Mouse (Mus musculus) limb, embryonic 14.5 days (tissue): ENCODE data around the gene Gm10638. TPM values are rescaled to one million over a fixed set of nuclear protein-coding genes. Genes with fewer than 3 reads are reported as not detected.

Source experiments
- ATAC-seq: fragments of 200-750 bp; cut with Nextera tagmentation; 2 replicates; pipeline ENCODE4 v1.8.0; 2017; ENCODE audit warnings: low read depth, moderate number of reproducible peaks, moderate TSS enrichment; ENCODE audit not compliant: low FRiP score
- DNase-seq: peaks from one replicate; pipeline ENCODE4 v3.0.0-alpha.2; 2015; ENCODE audit warnings: low spot score
- H3K27ac ChIP-seq: fragments of 300-500 bp; sonication (generic); replicated peaks from 2 replicates; pipeline ENCODE4 v1.5.1; 2014; ENCODE audit warnings: low read depth, mild to moderate bottlenecking, low read length, moderate library complexity, mixed read lengths
- H3K27me3 ChIP-seq: fragments of 300-500 bp; sonication (generic); 2 replicates; pipeline ENCODE4 v1.6.1; 2014; ENCODE audit warnings: low read length, mixed read lengths; ENCODE audit not compliant: control insufficient read depth, insufficient read depth
- H3K36me3 ChIP-seq: fragments of 300-500 bp; sonication (generic); 2 replicates; pipeline ENCODE4 v1.6.1; 2014; ENCODE audit warnings: mild to moderate bottlenecking, low read length, moderate library complexity, mixed read lengths; ENCODE audit not compliant: control insufficient read depth, insufficient read depth
- H3K4me1 ChIP-seq: fragments of 300-500 bp; sonication (generic); 2 replicates; pipeline ENCODE4 v1.6.1; 2014; ENCODE audit warnings: antibody characterized with exemption, low read length, mixed read lengths; ENCODE audit not compliant: control insufficient read depth, insufficient read depth
- H3K4me2 ChIP-seq: fragments of 300-500 bp; sonication (generic); replicated peaks from 2 replicates; pipeline ENCODE4 v1.6.1; 2014; ENCODE audit warnings: low read depth, mild to moderate bottlenecking, low read length, moderate library complexity; ENCODE audit not compliant: severe bottlenecking
- H3K4me3 ChIP-seq: fragments of 300-500 bp; sonication (generic); replicated peaks from 2 replicates; pipeline ENCODE4 v1.5.1; 2014; ENCODE audit warnings: low read length
- H3K9ac ChIP-seq: fragments of 300-500 bp; sonication (generic); 2 replicates; pipeline ENCODE4 v1.6.1; 2014; ENCODE audit warnings: mild to moderate bottlenecking, low read depth, low read length, moderate library complexity; ENCODE audit not compliant: severe bottlenecking
- H3K9me3 ChIP-seq: fragments of 300-500 bp; sonication (generic); 2 replicates; pipeline ENCODE4 v1.6.1; 2016; ENCODE audit warnings: low read length; ENCODE audit not compliant: control insufficient read depth
- POLR2A ChIP-seq: fragments of 200-500 bp; IDR thresholded peaks from 2 replicates; pipeline ENCODE4 v1.8.0; 2012; ENCODE audit warnings: inconsistent platforms, mild to moderate bottlenecking, moderate library complexity, borderline replicate concordance; ENCODE audit not compliant: insufficient read depth, insufficient read length; ENCODE audit errors: extremely low read depth
- WGBS: fragments of 180-500 bp; shearing (Covaris S2); extraction: QIAGEN DNeasy Blood & Tissue Kit; methylation state at CpG from one replicate; pipeline ENCODE4 v1.1.7; 2014; 5-methylcytosine and 5-hydroxymethylcytosine counted together
- polyA plus RNA-seq, 2 experiments: library from polyadenylated mRNA; depleted of rRNA in 1 of 2; stranded (reverse) in 1 of 2; unstranded in 1 of 2; fragments of >200 nt; fragmentation: Nextera tagmentation in 1 of 2; extraction: Ambion mirVana in 1 of 2; gene quantifications; 2 replicates each; pipeline versions ENCODE4 v1.2.1 to v1.2.3; 2012 to 2014

Gene Gm10638
- polyA plus RNA-seq, 2 experiments, result 2.9 to 5.3 TPM

DNA sequence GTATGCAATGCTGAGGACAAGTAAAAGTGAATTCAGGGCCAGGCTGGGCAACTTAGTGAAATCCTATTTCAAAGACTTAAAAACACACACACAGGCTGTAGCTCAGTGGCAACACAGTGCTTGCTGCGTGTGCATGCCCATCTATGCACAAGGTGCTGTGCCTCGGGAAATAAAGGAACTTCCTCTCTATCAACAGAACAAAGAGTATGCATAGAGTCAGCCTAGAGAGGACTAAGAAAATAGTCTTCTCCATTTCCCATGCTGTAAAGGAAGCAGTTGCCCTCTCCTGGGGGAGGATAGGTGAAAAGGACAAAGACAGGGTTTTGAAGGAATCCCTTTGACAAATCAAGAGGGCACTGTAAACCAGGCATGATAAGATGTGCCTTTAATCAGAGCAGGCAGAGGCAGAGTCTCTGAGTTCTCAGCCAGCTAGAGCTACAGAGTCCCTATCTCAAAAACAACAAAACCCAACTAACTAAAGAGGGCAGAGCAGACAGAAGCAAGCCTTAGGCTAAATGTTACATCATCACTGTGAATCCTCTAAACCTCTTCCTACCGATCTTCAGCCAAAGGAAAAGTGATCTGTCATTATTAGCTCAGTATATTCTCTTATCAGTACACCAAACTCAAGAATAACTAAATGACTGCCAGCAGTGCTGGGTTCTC lies 9.9 kb upstream of the Gm10638 start:
- ATAC-seq (no peak), DNase-seq (no peak)
- H3K36me3 ChIP-seq, result no peaks in the 10 kb centered on the region
- H3K27ac ChIP-seq, result no peak overlapping the region
- whole genome bisulfite sequencing, result 56% methylated on average over 3 of the region's 3 CpGs
- no peak overlapping the region for H3K4me3 ChIP-seq
- no peak overlapping the region for H3K9ac ChIP-seq
- no peak overlapping the region for H3K4me2 ChIP-seq
- H3K9me3 ChIP-seq, result no peaks in the 10 kb centered on the region
- H3K4me1 ChIP-seq, result peaks cover 13% of the 10 kb centered on the region; the same call in 1 of the 2 replicates
- no peak for TF ChIP-seq POLR2A
- H3K27me3 ChIP-seq, result no peaks in the 10 kb centered on the region

DNA sequence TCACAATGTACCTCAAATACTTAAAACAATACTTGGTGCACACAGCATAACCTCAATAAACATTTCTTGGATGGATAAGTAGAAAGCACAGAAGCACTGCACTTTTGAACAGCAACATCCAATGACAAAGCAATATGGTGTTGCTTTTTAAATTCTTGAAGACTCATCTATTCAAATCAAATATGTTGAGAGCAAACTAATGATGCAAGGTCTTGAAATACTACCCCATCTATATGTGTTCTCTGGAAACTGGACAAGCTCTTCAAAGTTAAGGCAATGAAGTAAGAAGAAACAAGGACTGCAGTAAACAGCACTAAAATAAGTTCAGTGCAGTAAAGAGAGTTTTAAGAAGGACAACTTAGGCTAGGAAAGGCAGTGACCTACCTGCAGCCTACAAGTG lies 4.6 kb upstream of the Gm10638 start:
- Histone ChIP-seq H3K4me1 (peaks cover 21% of the 10 kb centered on the region), H3K4me3 (no peak overlapping the region), H3K36me3 (no peaks in the 10 kb centered on the region), H3K9me3 (no peaks in the 10 kb centered on the region), H3K9ac (no peak overlapping the region), H3K27me3 (no peaks in the 10 kb centered on the region), H3K27ac (no peak overlapping the region), H3K4me2 (no peak overlapping the region)
- no peak for TF ChIP-seq POLR2A
- DNase-seq, result no peak
- no peak for ATAC-seq

DNA sequence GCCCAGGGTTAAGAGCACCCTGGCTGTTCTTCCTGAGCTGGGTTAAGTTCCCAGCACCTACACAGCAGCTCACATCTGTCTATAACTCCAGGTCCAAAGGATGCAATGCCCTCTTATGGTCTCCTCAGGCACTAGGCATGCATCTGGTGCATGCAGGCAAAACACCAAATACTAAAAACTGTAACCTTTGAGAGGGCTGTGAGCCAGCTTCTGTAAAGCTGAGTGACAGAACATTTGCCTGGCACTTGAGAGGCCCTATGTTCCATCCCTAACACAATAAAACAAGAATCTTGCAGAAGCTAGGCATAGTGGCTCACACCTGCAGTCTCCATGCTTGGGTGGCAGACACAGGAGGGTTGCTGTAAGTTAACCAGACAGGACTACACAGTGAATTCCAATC lies 3.9 kb upstream of the Gm10638 start:
- H3K27ac ChIP-seq, result no peak overlapping the region
- no peak overlapping the region for H3K9ac ChIP-seq
- TF ChIP-seq POLR2A, result no peak
- no peaks in the 10 kb centered on the region for H3K9me3 ChIP-seq
- H3K4me1 ChIP-seq, result peaks cover 20% of the 10 kb centered on the region
- no peak for ATAC-seq
- H3K27me3 ChIP-seq, result no peaks in the 10 kb centered on the region
- no peak for DNase-seq
- H3K36me3 ChIP-seq, result no peaks in the 10 kb centered on the region
- no peak overlapping the region for H3K4me3 ChIP-seq
- no peak overlapping the region for H3K4me2 ChIP-seq

DNA sequence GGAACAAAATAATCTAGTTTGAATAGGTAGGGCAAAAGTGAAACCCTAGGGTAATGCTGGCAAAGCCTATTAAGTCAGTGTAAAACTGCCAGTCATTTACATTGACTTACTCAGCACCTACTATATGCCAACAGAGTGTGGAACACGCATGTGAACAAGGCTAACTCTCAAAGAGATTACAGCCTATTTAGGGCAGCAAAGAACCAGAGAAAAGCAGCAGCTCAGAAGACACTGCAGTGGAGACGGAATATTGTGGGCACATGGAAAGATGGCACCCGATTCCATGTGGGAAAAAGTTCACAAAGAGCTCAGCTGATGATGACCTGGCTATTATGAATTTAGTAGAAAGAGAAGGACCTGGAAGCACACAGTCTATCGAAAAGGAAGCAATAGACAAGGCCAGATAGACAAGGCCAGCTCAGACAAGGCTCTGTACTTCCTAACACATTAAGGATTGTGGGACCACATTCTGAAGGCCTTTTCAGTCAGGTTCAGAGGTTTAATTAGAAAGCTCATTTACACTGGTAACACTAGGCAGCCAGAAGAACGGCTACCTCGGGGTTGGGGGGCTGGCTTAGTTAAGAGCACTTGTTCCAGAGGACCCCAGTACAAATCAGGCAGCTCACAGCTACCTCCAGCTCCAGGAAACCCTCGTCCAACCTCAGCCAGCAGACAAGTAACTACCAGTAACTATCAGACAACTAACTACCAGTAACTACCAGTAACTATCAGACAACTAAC lies 2.7 kb upstream of the Gm10638 start:
- H3K9ac ChIP-seq, result no peak overlapping the region
- H3K36me3 ChIP-seq, result no peaks in the 10 kb centered on the region
- no peaks in the 10 kb centered on the region for H3K27me3 ChIP-seq
- no peak for TF ChIP-seq POLR2A
- H3K4me2 ChIP-seq, result no peak overlapping the region
- no peak overlapping the region for H3K4me3 ChIP-seq
- H3K27ac ChIP-seq, result no peak overlapping the region
- DNase-seq, result no peak
- H3K9me3 ChIP-seq, result no peaks in the 10 kb centered on the region
- peaks cover 25% of the 10 kb centered on the region for H3K4me1 ChIP-seq
- 76% methylated on average over 7 of the region's 7 CpGs for WGBS
- ATAC-seq, result no peak

DNA sequence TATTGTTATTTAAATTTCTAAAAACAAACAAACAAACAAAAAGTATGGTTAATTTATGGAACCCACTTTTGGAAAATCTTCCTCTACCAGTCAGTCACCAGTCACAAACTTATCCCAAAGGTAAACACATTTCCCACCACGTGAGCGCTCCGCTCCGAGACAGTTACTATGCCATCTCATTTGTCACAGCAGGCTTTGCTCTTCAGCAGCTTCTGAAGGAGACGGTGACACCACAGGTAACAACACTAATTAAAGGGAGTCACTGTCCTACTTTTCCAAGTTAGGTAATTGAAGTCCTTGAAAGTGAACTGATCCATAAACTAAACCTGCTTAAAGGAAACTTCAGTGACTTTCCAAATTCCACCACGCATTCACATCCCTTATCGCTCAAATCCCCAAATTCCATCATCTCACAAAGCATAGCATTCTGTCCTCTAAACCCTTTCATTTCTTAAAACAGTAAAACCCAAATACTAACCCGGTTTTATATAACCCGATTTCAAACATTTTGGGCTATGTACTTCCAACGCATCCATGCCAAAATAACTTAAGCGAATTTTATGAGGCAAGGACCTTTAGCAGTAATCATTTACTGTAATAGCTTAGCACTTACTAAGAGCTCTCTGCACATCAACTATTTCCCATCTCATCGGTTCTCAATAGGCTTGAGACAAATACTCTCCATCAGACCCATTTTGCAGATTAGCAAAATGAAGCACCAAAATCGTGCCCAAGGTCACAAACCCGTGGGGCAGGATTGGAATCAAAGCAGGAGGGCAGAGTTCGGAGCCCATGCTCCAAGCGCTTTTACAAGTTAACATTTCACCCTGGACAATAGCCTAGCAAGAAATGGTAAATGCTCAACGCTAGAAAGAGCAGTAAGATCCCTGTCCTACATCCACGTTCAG lies 932 bp upstream of the Gm10638 start:
- Histone ChIP-seq H3K4me3 (peak overlapping the region; percentile 89), H3K4me2 (peak overlapping the region; percentile 85), H3K36me3 (no peaks in the 10 kb centered on the region), H3K27me3 (no peaks in the 10 kb centered on the region), H3K4me1 (peaks cover 25% of the 10 kb centered on the region), H3K9ac (peak overlapping the region; percentile 100), H3K9me3 (no peaks in the 10 kb centered on the region), H3K27ac (peak overlapping the region; percentile 97)
- DNase-seq, result no peak
- no peak for ATAC-seq
- no peak for TF ChIP-seq POLR2A
- WGBS, result 6% methylated on average over 18 of the region's 18 CpGs
